ENCODE assay signal across 8 mouse cellular contexts in the genomic region with DNA sequence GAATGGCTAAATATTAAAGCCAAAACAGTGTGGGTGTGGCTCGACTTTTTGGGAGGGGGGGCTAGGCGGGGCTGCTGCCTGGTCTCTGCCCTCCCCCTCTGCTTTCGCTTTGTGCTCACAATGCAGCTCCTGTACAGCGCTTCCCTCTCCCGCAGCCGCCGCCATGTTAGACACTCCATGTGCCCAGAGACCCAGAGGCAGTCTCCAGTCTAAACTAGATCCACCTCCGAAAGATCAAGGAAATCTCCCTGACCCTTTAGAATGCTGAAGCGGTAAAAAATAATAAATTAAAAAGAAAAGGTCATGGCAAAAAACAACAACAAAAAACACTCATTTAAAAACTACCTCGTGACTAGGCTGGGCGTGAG. TPM values are rescaled to one million over a fixed set of nuclear protein-coding genes. Genes with fewer than 3 reads are reported as not detected.
A peak's percentile ranks its signal among the peaks of the same experiment; 100 is the strongest.
DNase-seq lines count a peak whose midpoint lies in the region; ATAC-seq lines count a peak whose summit lies in the region.

No protein-coding gene starts in this region.

- peak overlapping the region; percentile 98 for H3K9ac ChIP-seq in hindbrain, embryonic 12.5 days

- ATAC-seq in hindbrain, embryonic 12.5 days (ENCODE audit: low FRiP score): peak; percentile 66

- H3K36me3 ChIP-seq in hindbrain, embryonic 12.5 days: peaks cover 20% of the 10 kb centered on the region

- 0% methylated on average over 11 of the region's 11 CpGs for WGBS in hindbrain, embryonic 12.5 days

- H3K27ac ChIP-seq in hindbrain, embryonic 12.5 days: peak overlapping the region; percentile 100

- DNase-seq in NIH3T3 (ENCODE audit: low read depth): peak; percentile 90
- DNase-seq in cerebellum, postnatal 14 days: peak; percentile 64 to 69
- peak; percentile 33 to 57 for DNase-seq in frontal cortex, postnatal 14 days (ENCODE audit: low spot score in 2 of 2)
- DNase-seq in layer of hippocampus, postnatal 14 days (ENCODE audit: low spot score in 2 of 2): peak; percentile 45 to 68
- peak; percentile 77 for DNase-seq in lung, postnatal 14 days
- peak; percentile 79 for DNase-seq in ovary, postnatal 36 days (ENCODE audit: low spot score)
- DNase-seq in thymus, postnatal 25 days: peak; percentile 80

- H3K4me2 ChIP-seq in hindbrain, embryonic 12.5 days (replicated peaks): peak overlapping the region; percentile 64

- no peaks in the 10 kb centered on the region for H3K27me3 ChIP-seq in hindbrain, embryonic 12.5 days

- H3K4me1 ChIP-seq in hindbrain, embryonic 12.5 days: peaks cover 25% of the 10 kb centered on the region

- no peaks in the 10 kb centered on the region for H3K9me3 ChIP-seq in hindbrain, embryonic 12.5 days (replicated peaks)

- H3K4me3 ChIP-seq in hindbrain, embryonic 12.5 days: peak overlapping the region; percentile 95

RNA-seq across cellular contexts. Expression of gene Caprin1, which starts 1.6 kb away (rescaled TPM):
- polyA plus RNA-seq in hindbrain, embryonic 12.5 days (2016; fragmentation: Nextera tagmentation; extraction: Ambion mirVana): 538 and 571 TPM in 2 replicates
- total RNA-seq in layer of hippocampus, postnatal 14 days (2021): 100 to 1,000 TPM; 374 to 394 TPM

RNA-seq across cellular contexts. Expression of gene Nat10, which starts 34.8 kb away (rescaled TPM):
- 23.5 and 25.7 TPM in 2 replicates for polyA plus RNA-seq in hindbrain, embryonic 12.5 days (2016; fragmentation: Nextera tagmentation; extraction: Ambion mirVana)
- total RNA-seq in layer of hippocampus, postnatal 14 days (2021): 10 to 100 TPM; 39.9 to 41.1 TPM

Comparison
In these comparisons a context has a peak if more than half of its experiments do, and no peak if none do; other contexts are left out.
1. Peak in every context shown above with its lines: DNase-seq, ATAC-seq, H3K4me3 ChIP-seq and H3K27ac ChIP-seq.